Mouse (Mus musculus) spleen, adult 18-20 months (tissue): ENCODE measurements around the gene Adam15.
A peak's percentile ranks its signal among the peaks of the same experiment; 100 is the strongest.

Source experiments
- DNase-seq, 2 experiments: peaks; one replicate each; pipeline ENCODE4 v3.0.0; 2022; ENCODE audit warnings: mixed read lengths in 2 of 2

Adam15 gene

GRCm38 (mm10) chr3:89349869-89350501 is at the start of gene Adam15:
TSS of gene Adam15 (minus strand) at chr3:89349996.
- DNase-seq, result peak; percentile 82 to 94

- DNase-seq, result no peak
These were observed 46.8 kb upstream of the Adam15 start for GRCm38 (mm10) chr3:89396654-89397005.

GRCm38 (mm10) chr3:89395806-89396653 is 46.2 kb upstream of the Adam15 start:
- DNase-seq, result peak in 1 of 2 experiments; percentile 63

GRCm38 (mm10) chr3:89395419-89395805 is 45.6 kb upstream of the Adam15 start:
- DNase-seq, result no peak

GRCm38 (mm10) chr3:89394894-89395256 is 45.1 kb upstream of the Adam15 start:
- DNase-seq, result peak in 1 of 2 experiments; percentile 56

GRCm38 (mm10) chr3:89394006-89394893 is 44.5 kb upstream of the Adam15 start, which contains the start of gene Zbtb7b:
TSS of gene Zbtb7b (minus strand) at chr3:89394776.
- peak; percentile 51 to 59 for DNase-seq

- peak; percentile 92 to 95 for DNase-seq
These were observed 43.8 kb upstream of the Adam15 start for GRCm38 (mm10) chr3:89393605-89394004.

GRCm38 (mm10) chr3:89392871-89393311 is 43.1 kb upstream of the Adam15 start:
- peak in 1 of 2 experiments; percentile 43 for DNase-seq

GRCm38 (mm10) chr3:89391663-89392511 is 42.1 kb upstream of the Adam15 start:
- peak in 1 of 2 experiments; percentile 39 for DNase-seq

- DNase-seq, result peak; percentile 59 to 60
These were observed 41.2 kb upstream of the Adam15 start for GRCm38 (mm10) chr3:89390699-89391662.

- DNase-seq, result peak in 1 of 2 experiments; percentile 36
These were observed 40.3 kb upstream of the Adam15 start for GRCm38 (mm10) chr3:89390111-89390515.

- DNase-seq, result peak; percentile 52 to 57
These were observed 39.3 kb upstream of the Adam15 start for GRCm38 (mm10) chr3:89388901-89389740.

- peak in 1 of 2 experiments; percentile 22 for DNase-seq
These were observed 38.5 kb upstream of the Adam15 start for GRCm38 (mm10) chr3:89388134-89388881.

- DNase-seq, result peak in 1 of 2 experiments; percentile 32
These were observed 37.8 kb upstream of the Adam15 start for GRCm38 (mm10) chr3:89387632-89388031.

- DNase-seq, result peak in 1 of 2 experiments; percentile 23
These were observed 36.9 kb upstream of the Adam15 start for GRCm38 (mm10) chr3:89386438-89387420.

- DNase-seq, result peak in 1 of 2 experiments; percentile 44
These were observed 35.7 kb upstream of the Adam15 start for GRCm38 (mm10) chr3:89385451-89385850.

- no peak for DNase-seq
These were observed 34.7 kb upstream of the Adam15 start for GRCm38 (mm10) chr3:89384331-89385076.
